Mouse (Mus musculus): ENCODE measurements around the gene Smarca1. TPM values are rescaled to one million over a fixed set of nuclear protein-coding genes. Genes with fewer than 3 reads are reported as not detected.

Gene Smarca1
- polyA plus RNA-seq, 1 experiment, result not detected

- TF ChIP-seq GATA1 (IDR thresholded peaks at IDR 0.05; ENCODE audit: low read length), result no peak
- TF ChIP-seq TAL1 (IDR thresholded peaks at IDR 0.05; ENCODE audit: low read length), result no peak
- Histone ChIP-seq H3K36me3 (ENCODE audit: control insufficient read depth) (no peaks in the 10 kb centered on the region), H3K9me3 (ENCODE audit: control insufficient read depth, low read length) (no peaks in the 10 kb centered on the region), H3K4me3 (replicated peaks) (no peak overlapping the region), H3K27me3 (ENCODE audit: control insufficient read depth) (no peaks in the 10 kb centered on the region), H3K4me1 (ENCODE audit: control insufficient read depth) (no peaks in the 10 kb centered on the region)
These were observed 57.5 kb downstream of the Smarca1 start for GRCm38 (mm10) chrX:47835098-47835834.

- no peak for TF ChIP-seq TAL1 (IDR thresholded peaks at IDR 0.05; ENCODE audit: low read length)
- no peak for TF ChIP-seq GATA1 (IDR thresholded peaks at IDR 0.05; ENCODE audit: low read length)
- no peak overlapping the region for H3K4me3 ChIP-seq (replicated peaks)
- H3K27me3 ChIP-seq (ENCODE audit: control insufficient read depth), result no peaks in the 10 kb centered on the region
- H3K4me1 ChIP-seq (ENCODE audit: control insufficient read depth), result no peaks in the 10 kb centered on the region
- no peaks in the 10 kb centered on the region for H3K9me3 ChIP-seq (ENCODE audit: control insufficient read depth, low read length)
- H3K36me3 ChIP-seq (ENCODE audit: control insufficient read depth), result no peaks in the 10 kb centered on the region
These were observed 59.3 kb downstream of the Smarca1 start for GRCm38 (mm10) chrX:47833431-47833830.

GRCm38 (mm10) chrX:47820566-47820965 is 72.2 kb downstream of the Smarca1 start:
- TF ChIP-seq TAL1 (IDR thresholded peaks at IDR 0.05; ENCODE audit: low read length) (no peak), GATA1 (IDR thresholded peaks at IDR 0.05; ENCODE audit: low read length) (no peak)
- Histone ChIP-seq H3K4me3 (replicated peaks) (no peak overlapping the region), H3K4me1 (ENCODE audit: control insufficient read depth) (no peaks in the 10 kb centered on the region), H3K36me3 (ENCODE audit: control insufficient read depth) (no peaks in the 10 kb centered on the region), H3K27me3 (ENCODE audit: control insufficient read depth) (no peaks in the 10 kb centered on the region), H3K9me3 (ENCODE audit: control insufficient read depth, low read length) (no peaks in the 10 kb centered on the region)

DNA sequence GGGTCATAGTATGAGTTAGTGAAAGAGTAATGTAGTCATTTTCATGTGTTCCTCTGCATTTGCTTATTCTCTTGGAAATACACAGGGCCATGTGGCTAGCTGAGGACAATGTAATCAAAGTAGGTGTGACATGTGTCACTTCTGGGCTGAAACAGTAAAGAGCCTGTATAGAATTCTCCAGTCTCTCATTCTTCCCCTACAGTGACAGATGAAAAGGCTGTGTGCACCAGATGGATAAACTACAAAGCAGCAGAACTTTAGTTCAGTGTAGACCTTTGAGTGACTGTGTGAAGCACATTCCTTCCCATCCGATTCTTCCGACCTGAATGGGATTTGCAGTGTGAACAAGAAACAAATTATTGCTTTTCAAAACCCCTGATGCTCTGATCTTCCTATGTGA is 84.1 kb downstream of the Smarca1 start:
- no peaks in the 10 kb centered on the region for H3K9me3 ChIP-seq (ENCODE audit: control insufficient read depth, low read length)
- H3K4me3 ChIP-seq (replicated peaks), result no peak overlapping the region
- no peaks in the 10 kb centered on the region for H3K36me3 ChIP-seq (ENCODE audit: control insufficient read depth)
- TF ChIP-seq GATA1 (IDR thresholded peaks at IDR 0.05; ENCODE audit: low read length) (no peak), TAL1 (IDR thresholded peaks at IDR 0.05; ENCODE audit: low read length) (no peak)
- H3K4me1 ChIP-seq (ENCODE audit: control insufficient read depth), result no peaks in the 10 kb centered on the region
- no peaks in the 10 kb centered on the region for H3K27me3 ChIP-seq (ENCODE audit: control insufficient read depth)

GRCm38 (mm10) chrX:47764440-47764839 is 128.3 kb downstream of the Smarca1 start:
- no peaks in the 10 kb centered on the region for H3K36me3 ChIP-seq (ENCODE audit: control insufficient read depth)
- no peaks in the 10 kb centered on the region for H3K4me1 ChIP-seq (ENCODE audit: control insufficient read depth)
- no peaks in the 10 kb centered on the region for H3K27me3 ChIP-seq (ENCODE audit: control insufficient read depth)
- H3K4me3 ChIP-seq (replicated peaks), result no peak overlapping the region
- TF ChIP-seq GATA1 (IDR thresholded peaks at IDR 0.05; ENCODE audit: low read length), result no peak
- TF ChIP-seq TAL1 (IDR thresholded peaks at IDR 0.05; ENCODE audit: low read length), result no peak
- no peaks in the 10 kb centered on the region for H3K9me3 ChIP-seq (ENCODE audit: control insufficient read depth, low read length)

DNA sequence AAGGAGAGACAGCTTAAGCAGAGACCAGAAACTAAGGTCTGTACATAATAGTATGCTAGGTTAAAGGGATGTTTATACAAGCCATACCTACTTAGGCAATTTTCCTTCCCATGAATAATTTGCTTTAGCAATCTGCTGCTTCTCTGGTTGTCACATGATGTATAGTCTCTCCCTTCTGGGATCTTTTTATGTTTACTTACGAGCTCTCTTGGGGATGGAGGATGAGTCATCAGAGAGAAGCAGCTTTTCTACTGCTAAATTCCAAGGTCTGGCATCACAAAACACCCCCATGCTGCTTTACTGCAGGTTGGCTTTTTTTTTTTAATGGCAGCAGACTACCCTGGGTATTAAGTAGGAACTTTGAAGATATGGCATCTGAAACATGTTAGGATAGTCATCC is 132.6 kb downstream of the Smarca1 start:
- no peak overlapping the region for H3K4me3 ChIP-seq (replicated peaks)
- TF ChIP-seq GATA1 (IDR thresholded peaks at IDR 0.05; ENCODE audit: low read length) (no peak), TAL1 (IDR thresholded peaks at IDR 0.05; ENCODE audit: low read length) (no peak)
- H3K9me3 ChIP-seq (ENCODE audit: control insufficient read depth, low read length), result no peaks in the 10 kb centered on the region
- H3K36me3 ChIP-seq (ENCODE audit: control insufficient read depth), result no peaks in the 10 kb centered on the region
- H3K27me3 ChIP-seq (ENCODE audit: control insufficient read depth), result no peaks in the 10 kb centered on the region
- no peaks in the 10 kb centered on the region for H3K4me1 ChIP-seq (ENCODE audit: control insufficient read depth)

Other genes starting within 250 kb of the Smarca1 start
- 0.02 and 0.03 TPM in 2 replicates for gene Ocrl, start 19.4 kb upstream of the Smarca1 start, polyA plus RNA-seq (2012)
- not detected in 2 replicates for gene Apln, start 141.9 kb upstream of the Smarca1 start, polyA plus RNA-seq (2012)
- gene Xpnpep2, start 215.8 kb upstream of the Smarca1 start, polyA plus RNA-seq (2012), result not detected in 2 replicates